Mouse (Mus musculus) heart, postnatal 4 days (tissue): ENCODE measurements at regions not wholly inside any gene's neighbourhood (a gene's known extent, or its start where the extent isn't known, plus 50 kb on each side); places are given as distances from the start of the nearest gene placed in this dataset.

Experiments used
- DNase-seq: peaks from one replicate; pipeline ENCODE4 v3.0.0; 2021

DNA sequence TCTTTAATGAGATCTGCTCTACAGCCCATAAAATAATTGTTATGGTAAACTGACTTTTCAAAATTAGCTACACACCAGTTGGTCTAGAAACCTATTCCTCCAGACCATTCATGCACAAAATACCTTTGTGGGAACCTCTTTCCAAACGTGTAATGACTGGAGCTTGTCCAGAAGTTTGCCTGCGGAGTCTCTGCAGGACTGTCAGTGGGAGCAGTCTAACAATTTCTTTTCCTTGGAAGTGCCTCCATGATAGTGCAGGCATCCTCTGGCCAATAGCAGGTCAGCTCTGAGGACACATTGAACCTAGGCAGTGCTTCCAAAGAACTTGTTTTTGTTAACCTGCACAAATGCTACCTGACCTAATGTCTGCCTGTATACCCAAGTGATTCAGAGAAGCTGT, 932.3 kb downstream of the Pcdh9 start:
- DNase-seq, result no peak

DNA sequence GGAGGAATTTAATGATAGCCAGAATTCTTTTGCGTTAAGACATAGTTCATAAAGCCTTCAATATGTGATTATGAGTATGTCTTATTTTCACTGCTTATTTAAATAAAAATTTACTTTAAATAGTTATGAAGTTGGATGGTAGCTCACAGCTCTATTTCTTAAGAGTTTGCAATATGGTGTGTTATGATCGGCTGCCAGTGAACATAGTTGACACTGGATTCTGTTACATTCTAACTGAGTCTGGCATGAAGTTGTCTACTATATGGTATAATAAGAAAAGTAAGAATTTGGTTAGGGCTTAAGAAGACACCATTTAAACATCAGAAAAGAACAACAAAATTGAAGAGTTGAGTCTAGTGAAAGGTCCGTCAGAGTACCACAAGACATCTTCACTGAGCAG, 935.0 kb downstream of the Pcdh9 start:
- DNase-seq, result no peak

DNA sequence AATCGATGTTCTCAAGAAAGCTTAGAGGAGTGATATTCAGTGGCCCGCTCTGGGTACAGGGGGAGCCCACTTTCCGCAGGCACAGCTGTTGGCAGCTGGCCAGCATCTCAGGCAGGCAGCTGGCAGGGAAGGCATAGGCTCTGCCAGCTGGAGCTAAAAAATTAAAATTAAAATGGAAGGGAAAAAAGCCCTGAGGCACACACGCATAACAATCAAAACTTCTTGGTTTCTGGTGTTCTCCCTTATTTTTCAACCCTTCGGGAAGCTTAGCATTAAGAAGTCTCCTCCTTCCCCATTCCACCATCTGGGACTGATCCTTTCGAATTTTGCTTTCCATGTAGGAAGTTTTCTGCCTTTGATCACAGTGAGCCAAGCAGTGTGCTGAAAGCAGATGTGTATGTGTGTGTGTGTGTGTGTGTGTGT, 982.8 kb downstream of the Pcdh9 start:
- DNase-seq, result peak; percentile 15

DNA sequence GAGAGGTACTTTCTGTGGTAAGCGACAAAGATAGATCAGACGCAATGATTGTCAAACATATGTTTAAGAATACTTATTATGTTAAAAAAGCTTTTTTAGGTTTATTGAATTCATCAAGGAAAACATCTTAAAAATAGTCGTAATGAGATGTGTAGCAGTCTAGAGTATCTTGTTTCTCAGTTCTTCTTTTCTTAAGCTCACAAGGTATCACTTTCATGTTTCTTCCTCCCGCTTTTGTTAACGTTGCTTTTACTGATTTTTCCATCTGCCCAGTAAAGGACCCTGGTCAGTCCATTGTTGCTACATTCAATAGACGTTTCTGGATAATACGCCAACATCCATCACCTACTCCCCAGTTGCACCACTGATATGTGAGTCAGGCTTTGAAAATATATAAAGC, 1015.9 kb downstream of the Pcdh9 start:
- DNase-seq, result no peak

DNA sequence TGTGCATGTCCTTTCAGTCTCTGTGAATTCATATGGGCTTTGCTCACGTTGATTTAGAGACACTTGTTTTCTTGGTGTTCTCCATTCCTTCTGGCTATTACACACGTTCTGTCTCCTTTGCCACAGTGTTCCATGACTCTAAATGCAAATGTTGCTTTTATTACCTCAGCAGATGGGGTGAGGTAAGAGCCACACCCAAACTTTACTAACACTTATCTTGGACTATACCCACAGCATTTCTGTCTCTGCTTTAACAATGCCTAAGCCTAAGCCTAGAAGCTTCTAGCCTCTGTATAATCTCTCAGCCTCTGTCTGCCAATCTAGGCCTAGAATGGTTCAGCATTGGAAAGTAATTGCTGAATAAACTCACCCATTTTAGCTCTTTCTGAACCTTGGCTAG, 1024.0 kb downstream of the Pcdh9 start:
- no peak for DNase-seq

DNA sequence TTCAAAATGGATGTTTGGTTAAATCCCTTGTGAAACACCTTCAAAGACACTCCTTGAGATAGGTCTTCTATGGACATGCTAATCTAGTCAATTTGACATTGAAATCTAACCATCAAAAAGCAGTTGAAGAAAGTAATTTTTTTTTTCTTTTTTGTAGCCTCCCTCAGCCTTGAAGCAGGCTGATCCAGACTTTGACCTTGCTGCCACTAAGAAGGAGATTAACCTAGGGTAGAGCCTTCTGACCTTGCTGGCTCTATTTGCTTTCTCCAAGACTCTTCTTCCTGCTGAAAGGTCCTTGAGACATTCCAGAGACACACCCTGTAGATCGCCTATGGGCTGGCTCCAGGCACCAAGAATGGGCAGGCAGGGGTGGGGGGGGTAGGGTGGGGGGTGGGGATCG, 1027.5 kb downstream of the Pcdh9 start:
- no peak for DNase-seq

DNA sequence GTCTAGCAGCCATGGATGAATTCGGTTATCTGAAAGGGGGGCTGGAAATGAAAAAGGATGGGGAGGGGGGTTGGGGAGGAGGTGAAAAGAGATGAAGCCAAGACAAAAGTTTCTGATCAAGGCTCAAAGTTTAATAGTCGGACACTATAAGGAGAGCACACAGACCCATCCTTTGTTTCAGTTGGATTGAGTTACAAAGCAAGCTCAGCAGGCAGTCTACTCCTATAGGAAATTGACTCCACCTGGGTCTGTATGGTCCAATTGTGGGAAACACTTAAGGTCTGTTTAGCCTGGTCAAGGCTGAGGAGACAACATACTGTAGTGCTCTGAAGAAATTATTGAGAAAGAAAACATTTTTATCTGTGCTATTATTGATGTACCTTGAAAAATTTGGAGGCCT, 1029.8 kb downstream of the Pcdh9 start:
- DNase-seq, result no peak

DNA sequence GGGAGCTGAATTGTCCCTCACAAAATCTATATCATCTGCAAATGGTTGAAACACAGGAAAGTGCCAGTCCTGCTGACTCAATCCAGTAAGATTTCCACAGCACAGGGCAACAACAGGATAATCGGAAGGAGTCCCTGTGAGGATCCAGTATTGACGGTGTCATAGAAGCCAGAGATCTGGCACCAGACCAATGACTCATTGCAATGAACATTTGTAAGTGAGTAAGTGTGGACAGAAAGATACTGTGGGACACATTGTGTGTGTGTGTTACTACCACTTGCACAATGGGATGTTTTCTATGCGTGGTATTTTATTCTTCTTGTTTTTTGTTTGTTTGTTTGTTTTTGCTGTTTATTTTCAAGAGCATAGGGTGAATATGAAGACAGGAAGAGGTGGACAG, 1056.8 kb downstream of the Pcdh9 start:
- DNase-seq, result no peak

DNA sequence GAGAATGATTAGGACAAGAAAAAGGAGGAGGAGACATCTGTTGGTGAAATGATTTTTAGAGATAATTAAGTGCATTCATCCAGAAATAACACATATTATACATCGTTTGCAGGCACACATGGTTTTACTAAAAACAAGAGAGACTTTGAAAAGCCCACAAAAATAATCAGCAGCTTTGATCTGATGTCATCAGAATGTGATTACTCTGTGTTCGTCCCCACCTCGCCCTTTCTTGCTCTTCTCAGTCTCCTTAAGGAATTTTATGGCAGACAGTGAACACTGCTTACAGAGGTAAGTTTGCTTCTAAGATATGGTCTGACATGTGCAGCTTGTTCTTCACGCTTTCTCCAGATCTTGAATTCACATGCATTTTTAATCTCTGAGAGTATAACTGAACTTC, 1061.3 kb downstream of the Pcdh9 start:
- no peak for DNase-seq

DNA sequence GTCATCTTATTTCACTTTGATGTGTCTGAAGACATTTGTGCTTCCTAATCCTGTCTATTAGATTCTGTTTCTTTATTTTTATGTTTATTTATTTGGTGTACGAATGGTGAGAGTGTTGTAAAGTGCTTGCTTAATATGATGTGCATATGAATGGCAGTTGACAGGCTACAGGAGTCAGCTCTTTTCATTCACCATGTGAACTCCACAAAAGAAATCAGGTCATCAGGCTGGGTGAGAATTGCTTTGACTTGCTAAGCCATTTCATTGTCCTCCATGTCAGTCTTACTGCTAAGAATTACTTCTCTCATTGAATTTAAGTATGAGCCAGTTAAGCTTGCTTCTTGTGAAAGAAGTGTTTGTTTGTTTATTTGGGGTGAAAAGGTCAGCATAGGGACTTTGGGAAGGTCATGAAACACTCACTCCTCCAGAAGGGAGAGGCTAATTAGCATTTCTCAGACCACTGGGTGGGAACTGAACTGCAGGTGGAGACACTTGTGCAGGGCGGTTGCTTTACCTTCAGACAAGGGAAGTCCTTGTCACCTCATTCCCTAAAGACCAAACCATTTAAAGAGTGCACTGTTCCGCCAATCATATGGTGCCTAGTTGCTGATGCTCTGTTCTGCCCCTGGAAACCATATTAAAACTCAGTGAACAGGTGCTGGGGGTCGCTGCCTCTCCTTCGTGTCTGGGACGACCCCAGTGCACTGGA, 1063.7 kb downstream of the Pcdh9 start:
- no peak for DNase-seq

DNA sequence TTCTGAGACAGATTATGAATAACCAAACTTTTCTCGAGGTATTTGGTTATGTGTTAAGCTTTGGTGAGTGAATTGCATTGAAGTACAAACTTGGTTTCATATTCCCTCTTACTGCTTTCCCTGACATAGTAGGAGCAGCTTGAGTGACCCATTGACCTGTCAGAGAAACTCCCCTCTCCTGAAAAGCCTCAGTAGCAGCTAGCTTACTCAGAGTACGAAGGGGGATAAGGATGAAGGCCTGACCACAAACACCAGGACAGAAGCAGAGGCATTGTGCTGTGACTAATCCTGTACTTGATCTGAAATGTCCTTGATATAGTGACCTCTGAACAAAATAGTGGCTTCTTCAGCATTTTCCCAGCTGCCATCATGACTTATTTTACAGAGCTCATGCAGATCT, 1070.4 kb downstream of the Pcdh9 start:
- DNase-seq, result no peak
